Mouse (Mus musculus): ENCODE data around the gene Pcca. TPM values are rescaled to one million over a fixed set of nuclear protein-coding genes. Genes with fewer than 3 reads are reported as not detected.

The Pcca gene
- total RNA-seq (2021) (100 to 1,000 TPM in 1 of 2 experiments, 10 to 100 TPM in 1; 86.0 to 102 TPM), polyA plus RNA-seq (2012; rRNA removed) (38.6 and 68.0 TPM in 2 replicates)
- long read RNA-seq, transcript Pcca-201 (24 exons, 2,592 nt), result major isoform, 60 of 66 reads
- long read RNA-seq, partial matches to known transcripts, result 1 of 66 reads
- long read RNA-seq, other reads (novel, unspliced or antisense), result 5 of 66 reads

- WGBS, result 3% methylated on average over 54 of the region's 54 CpGs
- Histone ChIP-seq H3K79me2 (replicated peaks; ENCODE audit: control insufficient read depth, insufficient read depth, low read length) (peaks cover 1% of the 10 kb centered on the region; the same call in 1 of the 2 replicates), H3K4me3 (peak within 1 kb of the TSS; percentile 70), H3K27me3 (ENCODE audit: control insufficient read depth, insufficient read depth, low read length) (peaks cover 2% of the 10 kb centered on the region; the same call in 1 of the 2 replicates), H3K4me1 (ENCODE audit: control insufficient read depth, insufficient read depth, low read length) (peaks cover 3% of the 10 kb centered on the region), H3K27ac (peak within 1 kb of the TSS; percentile 85), H3K36me3 (ENCODE audit: control insufficient read depth, insufficient read depth, low read length) (no peaks in the 10 kb centered on the region; the same call in 1 of the 2 replicates), H3K9ac (ENCODE audit: low read depth, low read length) (peak within 1 kb of the TSS; percentile 100)
- intact Hi-C loops (cut with DNase I), result loop anchor here (5.0 to 10.0 kb wide), 2 partner anchors 52 to 451 kb away; partner anchors contain the start of gene Tmtc4
- TF ChIP-seq CTCF (IDR thresholded peaks at IDR 0.05) (peak; percentile 23), POLR2A (IDR thresholded peaks at IDR 0.05; ENCODE audit: insufficient read depth, low read depth, low read length) (peak; percentile 65), EP300 (IDR thresholded peaks at IDR 0.05; ENCODE audit: insufficient read depth, low read depth, low read length) (no peak)
- DNase-seq, result peak; percentile 98 to 99
These were observed at the start of gene Pcca for GRCm38 (mm10) chr14:122534017-122534924. TSS of gene Pcca (plus strand) at chr14:122534324.

GRCm38 (mm10) chr14:122484458-122484843, 49.7 kb upstream of the Pcca start:
- WGBS, result 10% methylated on average over 4 of the region's 4 CpGs
- Histone ChIP-seq H3K36me3 (ENCODE audit: control insufficient read depth, insufficient read depth, low read length) (no peaks in the 10 kb centered on the region), H3K27me3 (ENCODE audit: control insufficient read depth, insufficient read depth, low read length) (peaks cover 24% of the 10 kb centered on the region), H3K4me3 (no peak overlapping the region), H3K27ac (no peak overlapping the region), H3K79me2 (replicated peaks; ENCODE audit: control insufficient read depth, insufficient read depth, low read length) (no peaks in the 10 kb centered on the region), H3K4me1 (ENCODE audit: control insufficient read depth, insufficient read depth, low read length) (no peaks in the 10 kb centered on the region), H3K9ac (ENCODE audit: low read depth, low read length) (no peak overlapping the region)
- intact Hi-C loops (cut with DNase I), result loop anchor here (5.0 kb wide), 1 partner anchor 48 kb away; the partner anchor contains the start of gene Pcca
- DNase-seq, result no peak
- TF ChIP-seq EP300 (IDR thresholded peaks at IDR 0.05; ENCODE audit: insufficient read depth, low read depth, low read length), result no peak
- no peak for TF ChIP-seq POLR2A (IDR thresholded peaks at IDR 0.05; ENCODE audit: insufficient read depth, low read depth, low read length)
- TF ChIP-seq CTCF (IDR thresholded peaks at IDR 0.05), result no peak

GRCm38 (mm10) chr14:122484844-122485551, 49.1 kb upstream of the Pcca start:
- H3K27me3 ChIP-seq (ENCODE audit: control insufficient read depth, insufficient read depth, low read length), result peaks cover 24% of the 10 kb centered on the region
- intact Hi-C loops (cut with DNase I), result loop anchor here (5.0 kb wide), 1 partner anchor 47 kb away; the partner anchor contains the start of gene Pcca
- no peaks in the 10 kb centered on the region for H3K36me3 ChIP-seq (ENCODE audit: control insufficient read depth, insufficient read depth, low read length)
- H3K4me1 ChIP-seq (ENCODE audit: control insufficient read depth, insufficient read depth, low read length), result no peaks in the 10 kb centered on the region
- no peak overlapping the region for H3K9ac ChIP-seq (ENCODE audit: low read depth, low read length)
- no peak overlapping the region for H3K27ac ChIP-seq
- H3K79me2 ChIP-seq (replicated peaks; ENCODE audit: control insufficient read depth, insufficient read depth, low read length), result no peaks in the 10 kb centered on the region
- TF ChIP-seq POLR2A (IDR thresholded peaks at IDR 0.05; ENCODE audit: insufficient read depth, low read depth, low read length), result no peak
- no peak for TF ChIP-seq CTCF (IDR thresholded peaks at IDR 0.05)
- no peak for TF ChIP-seq EP300 (IDR thresholded peaks at IDR 0.05; ENCODE audit: insufficient read depth, low read depth, low read length)
- WGBS, result 5% methylated on average over 24 of the region's 24 CpGs
- DNase-seq, result no peak
- no peak overlapping the region for H3K4me3 ChIP-seq

GRCm38 (mm10) chr14:122485635-122486181, 48.4 kb upstream of the Pcca start:
- H3K4me3 ChIP-seq, result no peak overlapping the region
- peaks cover 2% of the 10 kb centered on the region; the same call in 1 of the 2 replicates for H3K4me1 ChIP-seq (ENCODE audit: control insufficient read depth, insufficient read depth, low read length)
- TF ChIP-seq POLR2A (IDR thresholded peaks at IDR 0.05; ENCODE audit: insufficient read depth, low read depth, low read length) (no peak), CTCF (IDR thresholded peaks at IDR 0.05) (no peak)
- no peaks in the 10 kb centered on the region for H3K36me3 ChIP-seq (ENCODE audit: control insufficient read depth, insufficient read depth, low read length)
- H3K79me2 ChIP-seq (replicated peaks; ENCODE audit: control insufficient read depth, insufficient read depth, low read length), result no peaks in the 10 kb centered on the region
- no peak for DNase-seq
- peaks cover 27% of the 10 kb centered on the region for H3K27me3 ChIP-seq (ENCODE audit: control insufficient read depth, insufficient read depth, low read length)
- no peak overlapping the region for H3K9ac ChIP-seq (ENCODE audit: low read depth, low read length)
- intact Hi-C loops (cut with DNase I), result no loop called here
- WGBS, result 9% methylated on average over 12 of the region's 12 CpGs
- H3K27ac ChIP-seq, result no peak overlapping the region

- TF ChIP-seq EP300 (IDR thresholded peaks at IDR 0.05; ENCODE audit: insufficient read depth, low read depth, low read length) (no peak), CTCF (IDR thresholded peaks at IDR 0.05) (no peak), POLR2A (IDR thresholded peaks at IDR 0.05; ENCODE audit: insufficient read depth, low read depth, low read length) (no peak)
- H3K27me3 ChIP-seq (ENCODE audit: control insufficient read depth, insufficient read depth, low read length), result peaks cover 29% of the 10 kb centered on the region
- intact Hi-C loops (cut with DNase I), result no loop called here
These were observed 47.5 kb upstream of the Pcca start for GRCm38 (mm10) chr14:122486611-122487010.

More at GRCm38 (mm10) chr14:122486611-122487010, 47.5 kb upstream of the Pcca start:
- Histone ChIP-seq H3K79me2 (replicated peaks; ENCODE audit: control insufficient read depth, insufficient read depth, low read length) (no peaks in the 10 kb centered on the region), H3K36me3 (ENCODE audit: control insufficient read depth, insufficient read depth, low read length) (no peaks in the 10 kb centered on the region), H3K4me3 (no peak overlapping the region), H3K4me1 (ENCODE audit: control insufficient read depth, insufficient read depth, low read length) (peaks cover 2% of the 10 kb centered on the region; the same call in 1 of the 2 replicates), H3K9ac (ENCODE audit: low read depth, low read length) (no peak overlapping the region), H3K27ac (no peak overlapping the region)
- DNase-seq, result no peak
- 21% methylated on average over 1 of the region's 1 CpGs for WGBS
